ENCODE assay signal across 12 mouse cellular contexts in the genomic region with DNA sequence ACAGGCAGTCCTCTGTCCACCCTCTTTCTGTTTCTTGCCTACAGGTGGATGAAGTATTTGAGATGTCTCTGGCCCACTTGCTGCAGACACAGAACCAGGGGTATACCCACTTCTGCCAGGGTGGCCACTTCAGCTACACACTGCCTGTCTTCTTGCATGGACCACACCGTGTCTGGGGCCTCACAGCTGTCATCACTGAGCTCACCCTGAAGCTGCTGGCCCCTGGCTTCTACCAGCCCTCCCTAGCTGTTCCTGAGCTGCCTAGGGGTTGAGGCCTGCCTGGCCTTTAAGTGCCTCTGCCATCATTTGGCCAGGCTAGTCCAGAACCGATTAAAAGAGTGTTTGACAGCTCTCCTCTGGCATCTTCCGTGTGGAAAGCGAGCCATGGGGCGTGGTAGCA. TPM values are rescaled to one million over a fixed set of nuclear protein-coding genes. Genes with fewer than 3 reads are reported as not detected.
A peak's percentile ranks its signal among the peaks of the same experiment; 100 is the strongest.
DNase-seq lines count a peak whose midpoint lies in the region; ATAC-seq and TF ChIP-seq lines count a peak whose summit lies in the region.
"Had no signal": no experiment of that assay in that cellular context is flagged by ENCODE, and none has a peak within 500 bp of the region (broad histone marks: within the 10 kb centered on the region; RNA-seq: fewer than 3 reads in every experiment).

No protein-coding gene starts in this region.

- peaks cover 11% of the 10 kb centered on the region for H3K36me3 ChIP-seq in kidney, embryonic 16.5 days (ENCODE audit: insufficient read depth, low read length)
- peaks cover 9% of the 10 kb centered on the region for H3K36me3 ChIP-seq in embryonic facial prominence, embryonic 14.5 days (ENCODE audit: control insufficient read depth, insufficient read depth, low read length)
- peaks cover 26% of the 10 kb centered on the region for H3K36me3 ChIP-seq in limb, embryonic 10.5 days
- H3K36me3 ChIP-seq in neural tube, embryonic 12.5 days: peaks cover 19% of the 10 kb centered on the region
- no peaks in the 10 kb centered on the region for H3K36me3 ChIP-seq in kidney, adult 2 months (ENCODE audit: control insufficient read depth, insufficient read depth, low read length)

- H3K27ac ChIP-seq in kidney, embryonic 16.5 days (ENCODE audit: low read length): no peak overlapping the region; the same call in 1 of the 2 replicates
- H3K27ac ChIP-seq in embryonic facial prominence, embryonic 14.5 days (replicated peaks; ENCODE audit: low read depth, low read length): no peak overlapping the region
- peak overlapping the region; percentile 93 for H3K27ac ChIP-seq in limb, embryonic 10.5 days
- H3K27ac ChIP-seq in neural tube, embryonic 12.5 days: no peak overlapping the region
- no peak overlapping the region for H3K27ac ChIP-seq in layer of hippocampus, adult 2 months
- no peak overlapping the region for H3K27ac ChIP-seq in kidney, adult 2 months (ENCODE audit: insufficient read depth, low read depth, low read length)
- H3K27ac ChIP-seq: macrophage had no signal

- no peaks in the 10 kb centered on the region for H3K27me3 ChIP-seq in kidney, embryonic 16.5 days (ENCODE audit: insufficient read depth, low read length)
- H3K27me3 ChIP-seq in embryonic facial prominence, embryonic 14.5 days (replicated peaks; ENCODE audit: control insufficient read depth, insufficient read depth, low read length): no peaks in the 10 kb centered on the region
- H3K27me3 ChIP-seq in limb, embryonic 10.5 days (ENCODE audit: low read depth, poor library complexity, severe bottlenecking): no peaks in the 10 kb centered on the region
- H3K27me3 ChIP-seq in neural tube, embryonic 12.5 days (replicated peaks): no peaks in the 10 kb centered on the region
- no peaks in the 10 kb centered on the region for H3K27me3 ChIP-seq in kidney, adult 2 months (replicated peaks; ENCODE audit: control insufficient read depth, insufficient read depth, low read length)
- H3K27me3 ChIP-seq: Patski had no signal

- no peak for TF ChIP-seq POLR2A in kidney, adult 2 months (IDR thresholded peaks at IDR 0.05; ENCODE audit: low read depth, low read length)

- WGBS in kidney, embryonic 16.5 days: 76% methylated on average over 5 of the region's 5 CpGs
- 86% methylated on average over 5 of the region's 5 CpGs for WGBS in embryonic facial prominence, embryonic 14.5 days
- 81% methylated on average over 5 of the region's 5 CpGs for WGBS in limb, embryonic 10.5 days
- 88% methylated on average over 5 of the region's 5 CpGs for WGBS in neural tube, embryonic 12.5 days
- WGBS in kidney, adult 2 months: 86% methylated on average over 5 of the region's 5 CpGs

- no peak overlapping the region for H3K4me2 ChIP-seq in kidney, embryonic 16.5 days (replicated peaks; ENCODE audit: low read depth, low read length)
- peak overlapping the region; percentile 85; the same call in 1 of the 2 replicates for H3K4me2 ChIP-seq in embryonic facial prominence, embryonic 14.5 days (ENCODE audit: low read depth, low read length)
- H3K4me2 ChIP-seq in neural tube, embryonic 12.5 days (replicated peaks): peak overlapping the region; percentile 86; the same call in 1 of the 2 replicates

- H3K4me3 ChIP-seq in kidney, embryonic 16.5 days (ENCODE audit: low read length): no peak overlapping the region
- H3K4me3 ChIP-seq in embryonic facial prominence, embryonic 14.5 days (ENCODE audit: low read depth, low read length): no peak overlapping the region
- peak overlapping the region; percentile 66; the same call in 1 of the 2 replicates for H3K4me3 ChIP-seq in limb, embryonic 10.5 days
- H3K4me3 ChIP-seq in neural tube, embryonic 12.5 days: no peak overlapping the region
- no peak overlapping the region for H3K4me3 ChIP-seq in layer of hippocampus, adult 2 months
- H3K4me3 ChIP-seq in kidney, adult 2 months (ENCODE audit: insufficient read depth, low read depth, low read length): no peak overlapping the region

- no peak for TF ChIP-seq CTCF in layer of hippocampus, adult 2 months (conservative IDR thresholded peaks at IDR 0.05)
- TF ChIP-seq CTCF in kidney, adult 2 months (conservative IDR thresholded peaks at IDR 0.05; ENCODE audit: insufficient read depth, insufficient read length, low read depth, low read length): no peak

- no peak for DNase-seq in kidney, adult 9 months
- no peak for DNase-seq in embryonic facial prominence, embryonic 14.5 days (ENCODE audit: low spot score)
- DNase-seq in limb, embryonic 10.5 days (ENCODE audit: low spot score): no peak
- DNase-seq in layer of hippocampus, adult 2 months (ENCODE audit: low spot score in 2 of 2): no peak
- no peak for DNase-seq in kidney, adult 2 months
- DNase-seq in Muller cell, postnatal 12 days (ENCODE audit: inconsistent ontology term): no peak
- DNase-seq: gastrocnemius, postnatal 14 days; layer of hippocampus, adult 9-11 months had no signal

- no peak for ATAC-seq in kidney, embryonic 16.5 days (ENCODE audit: low FRiP score, low TSS enrichment)
- no peak for ATAC-seq in embryonic facial prominence, embryonic 14.5 days (ENCODE audit: low read depth)
- no peak for ATAC-seq in neural tube, embryonic 12.5 days (ENCODE audit: low FRiP score, low read depth)
- ATAC-seq: Patski had no signal

- H3K9ac ChIP-seq in kidney, embryonic 16.5 days (replicated peaks; ENCODE audit: low read length): peak overlapping the region; percentile 83; the same call in 1 of the 2 replicates
- no peak overlapping the region for H3K9ac ChIP-seq in embryonic facial prominence, embryonic 14.5 days (ENCODE audit: low read depth, low read length)
- peak overlapping the region; percentile 89; the same call in 1 of the 2 replicates for H3K9ac ChIP-seq in neural tube, embryonic 12.5 days

- peaks cover 26% of the 10 kb centered on the region for H3K4me1 ChIP-seq in kidney, embryonic 16.5 days (ENCODE audit: insufficient read depth, low read length)
- H3K4me1 ChIP-seq in embryonic facial prominence, embryonic 14.5 days (ENCODE audit: control insufficient read depth, insufficient read depth, low read length): peaks cover 7% of the 10 kb centered on the region; the same call in 1 of the 2 replicates
- peaks cover 31% of the 10 kb centered on the region for H3K4me1 ChIP-seq in limb, embryonic 10.5 days
- H3K4me1 ChIP-seq in neural tube, embryonic 12.5 days: peaks cover 17% of the 10 kb centered on the region
- H3K4me1 ChIP-seq in kidney, adult 2 months (ENCODE audit: control insufficient read depth, insufficient read depth, low read length): peaks cover 25% of the 10 kb centered on the region

- H3K9me3 ChIP-seq in kidney, embryonic 16.5 days (ENCODE audit: low read length): no peaks in the 10 kb centered on the region
- no peaks in the 10 kb centered on the region for H3K9me3 ChIP-seq in embryonic facial prominence, embryonic 14.5 days (ENCODE audit: control insufficient read depth, low read length)
- H3K9me3 ChIP-seq in limb, embryonic 10.5 days (replicated peaks): no peaks in the 10 kb centered on the region
- H3K9me3 ChIP-seq in neural tube, embryonic 12.5 days: no peaks in the 10 kb centered on the region

RNA-seq across cellular contexts. Expression of a gene that starts 1.3 kb away (rescaled TPM):
- polyA plus RNA-seq in kidney, embryonic 16.5 days (2015; fragmentation: Nextera tagmentation; extraction: Ambion mirVana): 3.9 and 5.2 TPM in 2 replicates
- 1.4 and 1.6 TPM in 2 replicates for polyA plus RNA-seq in embryonic facial prominence, embryonic 14.5 days (2014; fragmentation: Nextera tagmentation; extraction: Ambion mirVana)
- polyA plus RNA-seq in limb, embryonic 10.5 days (2016; fragmentation: Nextera tagmentation; extraction: Ambion mirVana): 3.5 and 4.6 TPM in 2 replicates
- polyA plus RNA-seq in neural tube, embryonic 12.5 days (2016; fragmentation: Nextera tagmentation; extraction: Ambion mirVana): 4.3 TPM in 2 replicates
- 1 to 10 TPM; 1.3 to 1.4 TPM for total RNA-seq in layer of hippocampus, adult 2 months (2021)
- 1.2 and 1.7 TPM in 2 replicates for polyA plus RNA-seq in kidney, adult 2 months (2012; rRNA removed)

RNA-seq across cellular contexts. Expression of a gene that starts 1.4 kb away (rescaled TPM):
- 5.3 and 6.1 TPM in 2 replicates for polyA plus RNA-seq in kidney, embryonic 16.5 days (2015; fragmentation: Nextera tagmentation; extraction: Ambion mirVana)
- 2.5 and 3.4 TPM in 2 replicates for polyA plus RNA-seq in embryonic facial prominence, embryonic 14.5 days (2014; fragmentation: Nextera tagmentation; extraction: Ambion mirVana)
- 5.0 and 7.6 TPM in 2 replicates for polyA plus RNA-seq in limb, embryonic 10.5 days (2016; fragmentation: Nextera tagmentation; extraction: Ambion mirVana)
- polyA plus RNA-seq in neural tube, embryonic 12.5 days (2016; fragmentation: Nextera tagmentation; extraction: Ambion mirVana): 4.5 and 6.0 TPM in 2 replicates
- total RNA-seq in layer of hippocampus, adult 2 months (2021): 1 to 10 TPM; 3.2 TPM
- 5.1 and 5.5 TPM in 2 replicates for polyA plus RNA-seq in kidney, adult 2 months (2012; rRNA removed)
- polyA plus RNA-seq: macrophage had no signal

RNA-seq across cellular contexts. Expression of a gene that starts 1.4 kb away (rescaled TPM):
- 36.2 and 39.8 TPM in 2 replicates for polyA plus RNA-seq in kidney, embryonic 16.5 days (2015; fragmentation: Nextera tagmentation; extraction: Ambion mirVana)
- polyA plus RNA-seq in embryonic facial prominence, embryonic 14.5 days (2014; fragmentation: Nextera tagmentation; extraction: Ambion mirVana): 25.8 and 29.5 TPM in 2 replicates
- polyA plus RNA-seq in limb, embryonic 10.5 days (2016; fragmentation: Nextera tagmentation; extraction: Ambion mirVana): 32.4 and 36.0 TPM in 2 replicates
- polyA plus RNA-seq in neural tube, embryonic 12.5 days (2016; fragmentation: Nextera tagmentation; extraction: Ambion mirVana): 20.6 and 22.8 TPM in 2 replicates
- 10 to 100 TPM; 10.2 to 10.7 TPM for total RNA-seq in layer of hippocampus, adult 2 months (2021)
- polyA plus RNA-seq in kidney, adult 2 months (2012; rRNA removed): 19.9 and 20.9 TPM in 2 replicates

RNA-seq across cellular contexts. Expression of a gene that starts 9.2 kb away (rescaled TPM):
- 1.5 TPM in 2 replicates for polyA plus RNA-seq in kidney, embryonic 16.5 days (2015; fragmentation: Nextera tagmentation; extraction: Ambion mirVana)
- 0.10 TPM in 1 of 2 replicates, not detected in the other for polyA plus RNA-seq in embryonic facial prominence, embryonic 14.5 days (2014; fragmentation: Nextera tagmentation; extraction: Ambion mirVana)
- 0.10 TPM in 1 of 2 replicates, not detected in the other for polyA plus RNA-seq in limb, embryonic 10.5 days (2016; fragmentation: Nextera tagmentation; extraction: Ambion mirVana)
- polyA plus RNA-seq in neural tube, embryonic 12.5 days (2016; fragmentation: Nextera tagmentation; extraction: Ambion mirVana): not detected in 2 replicates
- total RNA-seq in layer of hippocampus, adult 2 months (2021): not detected
- 0.31 and 0.75 TPM in 2 replicates for polyA plus RNA-seq in kidney, adult 2 months (2012; rRNA removed)
- total RNA-seq: gastrocnemius, postnatal 14 days had no signal
- polyA plus RNA-seq: macrophage had no signal

RNA-seq across cellular contexts. Expression of a gene that starts 10.9 kb away (rescaled TPM):
- 261 and 285 TPM in 2 replicates for polyA plus RNA-seq in kidney, embryonic 16.5 days (2015; fragmentation: Nextera tagmentation; extraction: Ambion mirVana)
- 188 and 199 TPM in 2 replicates for polyA plus RNA-seq in embryonic facial prominence, embryonic 14.5 days (2014; fragmentation: Nextera tagmentation; extraction: Ambion mirVana)
- 220 and 221 TPM in 2 replicates for polyA plus RNA-seq in limb, embryonic 10.5 days (2016; fragmentation: Nextera tagmentation; extraction: Ambion mirVana)
- 201 and 209 TPM in 2 replicates for polyA plus RNA-seq in neural tube, embryonic 12.5 days (2016; fragmentation: Nextera tagmentation; extraction: Ambion mirVana)
- 100 to 1,000 TPM; 240 to 245 TPM for total RNA-seq in layer of hippocampus, adult 2 months (2021)
- polyA plus RNA-seq in kidney, adult 2 months (2012; rRNA removed): 471 and 532 TPM in 2 replicates
